Mouse (Mus musculus): Measurements from ENCODE around the gene Snrpc.

DNA sequence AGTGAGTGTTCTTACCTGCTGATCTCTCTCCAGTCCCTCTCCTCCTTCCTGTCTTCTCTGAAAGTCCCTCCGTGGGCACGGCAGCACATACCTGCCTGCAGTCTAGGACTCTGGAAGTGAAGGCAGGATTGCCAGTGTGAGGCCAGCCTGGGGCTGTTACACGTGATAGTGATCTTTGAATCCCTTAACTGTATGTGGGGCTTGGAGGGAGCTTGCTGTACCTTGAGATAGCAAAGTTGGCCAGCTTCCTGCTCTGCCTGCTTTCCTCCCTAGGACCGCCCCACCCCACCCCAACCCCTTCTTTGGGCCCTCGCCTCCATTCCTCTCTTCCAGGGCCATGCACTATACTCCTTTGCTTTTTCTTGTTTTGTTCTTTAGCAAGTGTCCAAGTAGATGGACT lies 36.6 kb downstream of the Snrpc start:
- no peak for TF ChIP-seq POLR2A (IDR thresholded peaks at IDR 0.05; ENCODE audit: borderline replicate concordance, low read depth, low read length)
- TF ChIP-seq CTCF (IDR thresholded peaks at IDR 0.05; ENCODE audit: low read depth, low read length) = no peak
